Mouse (Mus musculus): Measurements from ENCODE around the gene Slc27a1.

Slc27a1 gene

DNA sequence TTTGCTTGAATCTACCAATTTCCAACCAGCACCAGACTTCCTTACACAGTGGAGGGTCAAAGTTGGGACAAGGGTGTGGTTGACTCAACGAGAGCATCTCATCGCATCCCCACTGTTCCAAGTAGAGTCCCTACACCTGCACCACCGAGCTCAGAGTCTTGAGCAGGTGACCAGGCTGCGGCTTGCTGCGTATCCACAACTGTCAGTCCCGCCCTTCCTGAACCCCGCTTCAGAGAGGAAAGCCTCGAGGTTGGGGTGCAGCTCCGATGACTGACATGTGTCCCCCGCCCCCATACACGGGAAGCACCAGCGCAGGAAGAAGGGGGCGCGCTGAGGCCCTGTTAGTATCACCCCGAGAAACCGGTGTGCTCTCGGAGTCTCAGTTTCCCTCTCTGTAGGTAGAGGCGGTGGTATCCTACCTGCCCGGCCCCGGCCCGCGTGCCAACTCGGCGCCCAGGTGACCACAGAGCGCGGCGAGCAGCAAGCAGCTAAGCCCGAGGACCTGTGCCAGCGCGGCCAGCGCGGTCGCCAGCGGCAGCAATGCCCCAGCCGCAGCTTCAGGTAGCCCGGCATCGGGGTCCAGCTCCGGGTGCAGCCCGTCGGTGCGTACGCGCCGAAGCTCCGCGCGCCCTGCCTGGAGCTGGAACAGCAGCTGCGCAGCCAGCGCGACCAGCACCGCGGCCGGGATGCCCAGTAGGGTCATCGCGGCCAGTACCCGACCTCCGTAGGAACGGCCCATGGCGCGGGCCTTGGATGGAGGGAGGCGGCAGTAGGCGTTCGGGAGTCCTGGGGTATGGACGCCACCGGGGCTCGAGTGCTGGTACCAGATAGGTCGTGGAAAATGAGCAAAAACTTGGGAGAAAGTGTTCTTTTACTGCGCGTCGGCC is 10.4 kb upstream of the Slc27a1 start, which contains the start of gene Tmem221:
Gene Tmem221, minus strand, starts transcription at position 801 of the 887 bp plus-strand sequence.
- DNase-seq = no peak

GRCm38 (mm10) chr8:71558958-71559690 is 9.6 kb upstream of the Slc27a1 start:
- no peak for DNase-seq

- DNase-seq = no peak
Measured at GRCm38 (mm10) chr8:71560071-71560470, 8.6 kb upstream of the Slc27a1 start.

- no peak for DNase-seq
Measured at GRCm38 (mm10) chr8:71560765-71561164, 7.9 kb upstream of the Slc27a1 start.

GRCm38 (mm10) chr8:71561401-71561800 is 7.3 kb upstream of the Slc27a1 start:
- no peak for DNase-seq

DNA sequence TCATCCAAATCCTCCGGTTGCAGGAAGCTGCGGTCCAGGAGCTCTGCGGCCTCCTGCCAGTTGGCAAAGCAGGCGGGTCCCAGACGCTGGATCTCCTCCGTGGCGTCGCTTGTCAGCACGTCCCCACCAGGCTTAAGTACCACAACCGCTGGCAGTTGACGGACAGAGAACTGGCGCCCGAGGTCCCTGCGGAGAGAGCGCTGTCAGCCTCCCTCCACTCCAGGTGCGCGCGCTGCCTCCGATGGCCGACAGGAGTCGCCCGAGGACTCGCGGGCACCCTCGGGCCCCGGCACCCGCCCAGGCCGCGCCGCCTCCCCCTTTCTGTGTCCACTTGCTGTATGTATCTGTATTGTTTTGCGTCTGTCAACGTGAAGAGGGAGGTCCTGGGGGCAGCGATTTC is 5.9 kb upstream of the Slc27a1 start:
- DNase-seq = peak; percentile 76

GRCm38 (mm10) chr8:71563992-71564391 is 4.7 kb upstream of the Slc27a1 start:
- no peak for DNase-seq

DNA sequence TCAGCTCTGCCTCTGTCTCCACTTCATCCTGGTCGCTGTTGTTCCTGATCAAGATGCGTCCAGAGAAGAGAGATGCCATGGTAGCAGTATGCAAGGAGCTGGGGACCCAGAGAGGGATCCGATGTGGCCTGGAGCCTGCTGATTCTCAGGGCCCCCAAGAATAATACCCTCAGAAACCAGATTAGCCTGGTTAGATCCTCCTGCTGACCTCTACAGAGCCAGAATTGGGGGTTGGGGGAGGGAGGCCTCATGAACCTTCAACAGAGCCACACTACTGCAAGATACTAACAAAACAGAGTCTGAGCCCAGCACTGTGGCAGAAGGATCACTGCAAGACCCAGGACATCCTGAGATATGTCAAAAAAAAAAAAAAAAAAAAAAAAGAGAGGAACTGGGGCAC is 2.2 kb upstream of the Slc27a1 start, which contains the start of gene Nxnl1:
Gene Nxnl1, minus strand, starts transcription at position 101 of the 400 bp plus-strand sequence.
- no peak for DNase-seq

- no peak for DNase-seq
Measured at GRCm38 (mm10) chr8:71567587-71567986, 1.1 kb upstream of the Slc27a1 start.

- DNase-seq = peak; percentile 76
Measured at GRCm38 (mm10) chr8:71568941-71569340, 259 bp downstream of the Slc27a1 start.

GRCm38 (mm10) chr8:71569366-71570290 is 946 bp downstream of the Slc27a1 start:
- DNase-seq = peak; percentile 98

GRCm38 (mm10) chr8:71570291-71570954 is 1.7 kb downstream of the Slc27a1 start:
- peak; percentile 99 for DNase-seq

DNA sequence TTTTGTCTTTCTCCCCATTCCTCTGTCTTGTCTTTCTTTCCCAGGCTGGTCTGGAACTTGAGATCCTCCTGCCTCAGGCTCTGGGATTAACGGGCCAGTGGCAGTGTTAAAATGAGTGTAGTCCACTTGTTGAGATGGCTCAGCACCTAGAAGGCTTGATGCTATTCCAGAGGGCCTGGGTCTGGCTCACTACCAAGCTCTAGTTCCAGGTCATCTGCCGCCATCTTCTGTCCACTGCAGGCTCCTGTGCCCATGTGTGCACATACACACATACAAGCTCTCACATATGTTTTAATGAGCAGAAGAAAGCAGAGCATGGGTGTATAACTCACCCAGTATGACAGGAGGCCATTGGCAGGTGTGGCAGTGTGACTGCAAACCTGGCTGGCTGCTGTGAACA is 3.4 kb downstream of the Slc27a1 start:
- no peak for DNase-seq

DNA sequence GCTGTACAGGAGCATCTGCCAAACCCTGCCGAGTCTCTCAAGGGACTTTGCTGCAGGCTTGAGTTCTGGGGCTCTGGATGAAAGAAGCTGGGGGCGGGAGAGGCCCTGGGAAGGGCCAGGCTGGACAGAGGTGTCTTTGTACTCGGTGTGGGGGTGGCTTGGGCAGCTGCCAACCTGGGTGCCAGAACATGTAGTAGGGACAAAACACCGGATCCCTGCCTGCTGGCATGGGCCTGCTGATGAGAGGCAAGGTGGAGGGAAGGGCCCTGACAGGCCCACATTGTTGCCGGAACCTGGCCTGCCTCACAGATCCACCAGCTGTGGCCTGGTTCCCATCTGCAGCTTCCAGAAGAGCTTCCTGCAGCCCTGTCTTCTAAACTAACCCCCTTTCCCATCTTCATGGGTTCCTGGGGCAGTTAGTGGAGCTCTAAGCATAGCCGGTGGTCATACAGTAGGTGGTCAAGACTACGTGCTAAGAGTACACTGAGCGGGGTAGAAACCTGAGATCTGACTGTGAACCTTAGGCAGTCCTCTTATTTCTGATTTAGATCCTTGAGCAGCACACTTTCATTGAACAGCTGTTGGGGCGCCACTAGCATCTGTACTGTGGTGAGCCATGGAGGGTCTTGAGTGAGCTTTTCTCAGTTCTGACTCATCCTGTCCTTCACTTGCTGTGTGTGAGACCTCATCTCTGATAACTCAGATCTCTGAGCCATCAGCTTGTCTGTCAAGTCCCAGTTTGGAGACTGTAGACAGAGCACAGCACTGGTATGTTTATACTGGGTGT is 4.4 kb downstream of the Slc27a1 start:
- peak; percentile 79 for DNase-seq

DNA sequence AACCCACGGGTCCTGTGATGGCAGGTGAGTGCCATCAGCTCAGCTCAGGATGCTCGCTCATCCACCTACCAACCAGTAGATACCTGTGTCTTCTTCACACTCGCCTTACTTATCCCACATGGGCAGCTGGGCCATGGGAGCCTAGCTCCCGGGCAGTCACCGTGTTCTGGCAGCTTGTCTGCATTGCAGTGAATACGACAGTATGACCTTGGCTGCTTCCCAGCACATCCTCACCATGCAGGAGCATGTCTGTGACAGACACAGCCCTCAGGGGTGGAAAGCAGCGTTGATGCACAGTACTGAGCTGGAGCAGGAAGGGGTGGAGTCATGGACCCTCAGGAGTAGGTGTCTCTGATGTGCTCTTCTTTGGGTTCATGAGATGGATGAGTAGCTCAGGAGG is 5.7 kb downstream of the Slc27a1 start:
- no peak for DNase-seq

DNA sequence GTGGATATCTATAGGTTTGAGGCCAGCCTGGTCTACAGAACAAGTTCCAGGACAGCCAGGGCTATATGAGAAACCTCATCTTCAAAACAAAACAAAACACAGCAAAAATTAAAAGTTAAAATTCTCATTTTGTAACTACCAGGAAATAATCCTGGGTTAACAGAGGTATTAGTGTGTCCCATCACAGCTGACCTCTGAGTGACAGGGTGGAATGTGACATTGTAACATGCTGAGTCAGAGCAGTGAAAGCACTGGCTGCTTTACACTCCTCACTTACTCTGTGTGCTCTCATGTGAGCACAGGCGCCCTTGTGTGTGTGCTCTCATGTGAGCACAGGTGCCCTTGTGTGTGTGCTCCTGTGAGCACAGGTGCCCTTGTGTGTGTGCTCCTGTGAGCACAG is 6.3 kb downstream of the Slc27a1 start:
- no peak for DNase-seq

GRCm38 (mm10) chr8:71577856-71578387 is 9.2 kb downstream of the Slc27a1 start:
- DNase-seq = no peak

GRCm38 (mm10) chr8:71579009-71579408 is 10.3 kb downstream of the Slc27a1 start:
- DNase-seq = no peak

DNA sequence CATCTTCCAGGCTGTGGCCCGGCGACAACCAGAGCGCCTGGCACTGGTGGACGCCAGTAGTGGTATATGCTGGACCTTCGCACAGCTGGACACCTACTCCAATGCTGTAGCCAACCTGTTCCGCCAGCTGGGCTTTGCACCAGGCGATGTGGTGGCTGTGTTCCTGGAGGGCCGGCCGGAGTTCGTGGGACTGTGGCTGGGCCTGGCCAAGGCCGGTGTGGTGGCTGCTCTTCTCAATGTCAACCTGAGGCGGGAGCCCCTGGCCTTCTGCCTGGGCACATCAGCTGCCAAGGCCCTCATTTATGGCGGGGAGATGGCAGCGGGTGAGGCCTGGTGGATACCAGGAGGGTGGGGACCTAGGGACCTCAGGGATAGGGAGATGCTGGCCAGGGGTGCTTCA is 10.8 kb downstream of the Slc27a1 start:
- DNase-seq = no peak

- DNase-seq = no peak
Measured at GRCm38 (mm10) chr8:71580201-71580600, 11.5 kb downstream of the Slc27a1 start.

DNA sequence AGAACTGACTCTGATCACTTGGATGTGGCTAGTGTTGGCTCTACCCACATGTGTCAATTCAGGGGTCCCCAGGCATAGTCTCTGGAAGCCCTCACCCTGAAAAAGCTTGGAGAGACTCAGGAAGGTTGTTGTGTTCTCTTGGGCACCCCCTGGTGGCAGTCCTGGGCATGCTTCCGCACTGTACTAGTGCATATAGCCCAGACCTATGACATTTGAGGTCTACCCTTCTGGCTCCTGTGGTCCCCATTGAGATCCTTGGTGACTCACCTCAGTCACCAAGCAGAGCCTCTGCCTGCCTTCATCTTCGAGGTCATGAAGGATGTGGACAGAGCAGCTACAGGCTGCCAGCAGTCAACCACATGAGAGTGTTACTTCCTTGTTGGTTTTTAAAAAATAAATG is 18.2 kb downstream of the Slc27a1 start:
- DNase-seq = no peak
